Mouse (Mus musculus): ENCODE measurements around the gene Gm7347. TPM values are rescaled to one million over a fixed set of nuclear protein-coding genes. Genes with fewer than 3 reads are reported as not detected.
A peak's percentile ranks its signal among the peaks of the same experiment; 100 is the strongest.
"Not testable (repeated sequence)": the region's sequence is repeated elsewhere in the genome, so short reads cannot be mapped to it uniquely, and the experiment has no call there.

The Gm7347 gene
- total RNA-seq (2021) = not detected
- long read RNA-seq, experiment 1 = 0 reads
- long read RNA-seq, experiment 2 = 0 reads

- not testable (repeated sequence) for DNase-seq
These were observed at the start of gene Gm7347 for GRCm38 (mm10) chr5:26058481-26058880. TSS of gene Gm7347 (minus strand) at chr5:26058581.

DNA sequence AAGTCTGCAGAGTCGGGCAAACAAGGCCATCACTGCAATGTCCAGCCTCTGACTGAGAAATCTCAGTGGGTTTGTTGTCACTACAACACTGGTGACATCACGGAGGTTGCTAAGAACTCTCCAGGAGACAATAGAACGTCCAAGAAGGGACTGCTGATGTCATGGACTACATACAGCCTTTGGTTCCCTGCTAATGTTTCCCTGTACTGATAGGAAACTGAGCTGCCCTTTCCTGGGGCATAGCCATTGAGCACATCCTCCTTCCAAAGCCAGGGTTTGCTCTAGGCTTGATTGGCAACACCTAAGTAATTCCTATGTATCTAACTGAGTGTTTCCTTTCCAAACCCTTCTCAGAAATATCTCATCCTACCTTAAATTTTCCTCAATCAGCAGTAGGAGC, 46.9 kb upstream of the Gm7347 start, which contains the start of gene 5031410I06Rik:
Gene 5031410I06Rik, minus strand, starts transcription at position 101 of the 400 bp plus-strand sequence.
- not testable (repeated sequence) for DNase-seq

- DNase-seq = not testable (repeated sequence)
These were observed 30.8 kb upstream of the Gm7347 start, which contains the start of gene Gm10471 for GRCm38 (mm10) chr5:26089191-26089590. TSS of gene Gm10471 (minus strand) at chr5:26089291.

- peak; percentile 3 for DNase-seq
These were observed 20.6 kb upstream of the Gm7347 start for GRCm38 (mm10) chr5:26079023-26079422.

GRCm38 (mm10) chr5:26070716-26071115, 12.3 kb upstream of the Gm7347 start:
- no peak for DNase-seq

DNA sequence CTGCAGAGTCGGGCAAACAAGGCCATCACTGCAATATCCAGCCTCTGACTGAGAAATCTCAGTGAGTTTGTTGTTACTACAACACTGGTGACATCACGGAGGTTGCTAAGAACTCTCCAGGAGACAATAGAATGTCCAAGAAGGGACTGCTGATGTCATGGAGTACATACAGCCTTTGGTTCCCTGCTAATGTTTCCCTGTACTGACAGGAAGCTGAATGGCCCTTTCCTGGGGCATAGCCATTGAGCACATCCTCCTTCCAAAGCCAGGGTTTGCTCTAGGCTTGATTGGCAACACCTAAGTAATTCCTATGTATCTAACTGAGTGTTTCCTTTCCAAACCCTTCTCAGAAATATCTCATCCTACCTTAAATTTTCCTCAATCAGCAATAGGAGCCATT, 18.9 kb downstream of the Gm7347 start, which contains the start of gene Speer4a:
Gene Speer4a, minus strand, starts transcription at position 101 of the 400 bp plus-strand sequence.
- not testable (repeated sequence) for DNase-seq

GRCm38 (mm10) chr5:26022816-26023215, 35.6 kb downstream of the Gm7347 start, which contains the start of gene Gm5862:
TSS of gene Gm5862 (minus strand) at chr5:26022916.
- not testable (repeated sequence) for DNase-seq

DNA sequence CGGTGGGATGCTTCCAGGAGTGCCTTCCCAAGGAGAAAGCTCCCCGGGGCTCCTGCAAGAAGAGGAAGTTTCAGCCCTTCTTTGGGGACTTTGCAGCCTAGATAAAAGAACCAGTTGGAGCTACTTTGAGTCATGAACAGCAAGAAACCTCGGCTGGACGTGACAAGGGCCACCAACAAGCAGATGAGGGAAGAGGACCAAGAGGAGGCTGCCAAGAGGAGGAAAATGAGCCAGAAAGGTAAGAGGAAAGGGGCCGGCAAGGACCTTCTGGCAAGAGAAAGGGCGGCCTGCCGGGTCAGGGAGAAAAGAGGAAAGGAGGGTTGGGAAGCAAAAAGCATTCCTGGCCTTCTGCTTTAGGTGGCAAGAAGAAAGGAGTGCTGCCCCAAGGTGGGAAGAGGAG, 50.7 kb downstream of the Gm7347 start:
- not testable (repeated sequence) for DNase-seq

DNA sequence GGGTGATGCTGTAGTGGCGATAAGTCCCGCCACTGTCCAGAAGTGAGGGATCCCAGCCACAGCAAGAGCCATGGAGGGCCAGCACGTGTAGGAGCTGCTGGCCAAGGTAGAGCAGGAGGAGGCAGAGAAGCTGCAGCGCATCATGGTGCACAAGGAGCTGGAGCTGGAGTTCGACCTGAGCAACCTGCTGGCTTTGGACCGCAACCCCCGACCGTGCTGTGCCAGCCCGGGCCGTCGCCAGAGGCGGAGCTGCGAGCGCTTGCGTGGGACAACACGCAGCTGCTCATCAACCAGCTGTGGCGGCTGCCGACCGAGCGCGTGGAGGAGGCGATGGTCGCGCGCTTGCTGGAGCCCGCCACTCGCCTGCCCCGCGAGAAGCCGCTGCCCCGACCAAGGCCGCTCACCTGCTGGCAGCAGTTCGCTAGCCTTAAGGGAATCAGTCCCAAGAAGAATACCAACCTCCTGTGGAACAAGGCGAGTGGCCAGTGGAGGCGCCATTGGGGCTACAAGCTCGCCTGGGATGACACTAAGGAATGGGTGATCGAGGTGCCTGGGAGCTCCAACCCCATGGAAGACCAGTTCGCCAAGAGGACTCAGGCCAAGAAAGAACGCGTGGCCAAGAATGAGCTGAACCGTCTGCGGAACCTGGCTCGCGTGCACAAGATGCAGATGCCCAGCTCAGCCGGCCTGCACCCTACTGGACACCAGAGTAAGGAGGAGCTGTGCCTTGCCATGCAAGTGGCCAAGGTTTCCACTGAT, 51.3 kb downstream of the Gm7347 start:
- peak; percentile 29 for DNase-seq

GRCm38 (mm10) chr5:26004698-26005097, 53.7 kb downstream of the Gm7347 start, which contains the start of gene Gm1979:
TSS of gene Gm1979 (minus strand) at chr5:26004798.
- not testable (repeated sequence) for DNase-seq

Other genes with a start within 250 kb of the Gm7347 start
- under 1 TPM in 1 of 2 experiments, not detected in 1; 0.12 TPM for gene Gm21663, start 116.2 kb downstream of the Gm7347 start, total RNA-seq (2021)
- gene Gm21671, start 104.2 kb downstream of the Gm7347 start, total RNA-seq (2021) = not detected
- gene Gm21680, start 85.9 kb downstream of the Gm7347 start, total RNA-seq (2021) = not detected
- gene Gm21698, start 69.9 kb downstream of the Gm7347 start, total RNA-seq (2021) = not detected
- not detected for gene Gm1979, start 53.8 kb downstream of the Gm7347 start, total RNA-seq (2021)
- gene Gm5862, start 35.7 kb downstream of the Gm7347 start, total RNA-seq (2021) = not detected
- under 1 TPM in 1 of 2 experiments, not detected in 1; 0.18 TPM for gene Speer4a, start 19.0 kb downstream of the Gm7347 start, total RNA-seq (2021)
- gene Gm10471, start 30.7 kb upstream of the Gm7347 start, total RNA-seq (2021) = not detected
- gene 5031410I06Rik, start 46.8 kb upstream of the Gm7347 start, total RNA-seq (2021) = not detected
- gene Gm10220, start 62.8 kb upstream of the Gm7347 start, total RNA-seq (2021) = not detected
- under 1 TPM in 1 of 2 experiments, not detected in 1; 0.27 TPM for gene Gm7361, start 199.1 kb upstream of the Gm7347 start, total RNA-seq (2021)

Measured in adrenal gland, postnatal 10 days (tissue).